Mouse (Mus musculus) testis, adult 2 months (tissue): ENCODE results near the gene Ubox5. TPM values are rescaled to one million over a fixed set of nuclear protein-coding genes. Genes with fewer than 3 reads are reported as not detected.

Experiments used
- H3K27ac ChIP-seq: fragments of 200-500 bp; 2 replicates; pipeline ENCODE4 v1.5.1; 2012; ENCODE audit warnings: low read depth, low read length; ENCODE audit not compliant: control insufficient read depth, insufficient read depth
- H3K27me3 ChIP-seq: fragments of 200-500 bp; 2 replicates; pipeline ENCODE4 v1.6.1; 2012; ENCODE audit warnings: mild to moderate bottlenecking, low read length, moderate library complexity; ENCODE audit not compliant: control insufficient read depth, insufficient read depth
- H3K36me3 ChIP-seq: fragments of 200-500 bp; 2 replicates; pipeline ENCODE4 v1.6.1; 2012; ENCODE audit warnings: mild to moderate bottlenecking, low read length; ENCODE audit not compliant: control insufficient read depth, insufficient read depth
- H3K4me1 ChIP-seq: fragments of 200-500 bp; 2 replicates; pipeline ENCODE4 v1.6.1; 2012; ENCODE audit warnings: low read length; ENCODE audit not compliant: control insufficient read depth, insufficient read depth
- H3K4me3 ChIP-seq: fragments of 200-500 bp; 2 replicates; pipeline ENCODE4 v1.5.1; 2012; ENCODE audit warnings: low read depth, mild to moderate bottlenecking, low read length, moderate library complexity, mixed read lengths; ENCODE audit not compliant: control insufficient read depth
- CTCF ChIP-seq: fragments of 200-500 bp; IDR thresholded peaks from 2 replicates; pipeline ENCODE4 v1.5.1; 2012; ENCODE audit warnings: low read depth, mild to moderate bottlenecking, inconsistent platforms, low read length, moderate library complexity; ENCODE audit not compliant: control insufficient read depth, insufficient read depth, insufficient replicate concordance
- POLR2A ChIP-seq: fragments of 200-500 bp; IDR thresholded peaks from 2 replicates; pipeline ENCODE4 v1.6.1; 2012; ENCODE audit warnings: low read depth, mild to moderate bottlenecking, inconsistent platforms, low read length, moderate library complexity; ENCODE audit not compliant: control insufficient read depth
- polyA plus RNA-seq: library from polyadenylated mRNA; depleted of rRNA; stranded (reverse); fragments of >200 nt; gene quantifications from 2 replicates; pipeline ENCODE4 v1.2.3, GENCODE M21; 2012; rRNA removed

Gene Ubox5
- polyA plus RNA-seq, 1 experiment: 7.7 TPM

GRCm38 (mm10) chr2:130546957-130547356 lies 82.9 kb downstream of the Ubox5 start:
- Histone ChIP-seq H3K36me3 (no peaks in the 10 kb centered on the region; the same call in 1 of the 2 replicates), H3K27me3 (no peaks in the 10 kb centered on the region), H3K4me1 (no peaks in the 10 kb centered on the region), H3K27ac (no peak overlapping the region), H3K4me3 (no peak overlapping the region)
- no peak for TF ChIP-seq CTCF
- TF ChIP-seq POLR2A: no peak

- H3K4me1 ChIP-seq: no peaks in the 10 kb centered on the region
- no peaks in the 10 kb centered on the region for H3K27me3 ChIP-seq
- H3K27ac ChIP-seq: no peak overlapping the region
- H3K4me3 ChIP-seq: no peak overlapping the region
- H3K36me3 ChIP-seq: no peaks in the 10 kb centered on the region; the same call in 1 of the 2 replicates
- no peak for TF ChIP-seq CTCF
- no peak for TF ChIP-seq POLR2A
Measured at GRCm38 (mm10) chr2:130540266-130540665, 89.6 kb downstream of the Ubox5 start.

Other genes starting within 250 kb of the Ubox5 start
- gene Cpxm1, start 232.5 kb downstream of the Ubox5 start, polyA plus RNA-seq: 73.4 and 89.5 TPM in 2 replicates
- gene Gm28372, start 224.8 kb downstream of the Ubox5 start, polyA plus RNA-seq: 0.57 and 0.99 TPM in 2 replicates
- gene 1700020A23Rik, start 224.8 kb downstream of the Ubox5 start, polyA plus RNA-seq: 316 and 321 TPM in 2 replicates
- 251 and 255 TPM in 2 replicates for gene Tmem239, start 223.6 kb downstream of the Ubox5 start, polyA plus RNA-seq
- 45.6 and 55.8 TPM in 2 replicates for gene Vps16, start 205.7 kb downstream of the Ubox5 start, polyA plus RNA-seq
- gene Pced1a, start 205.3 kb downstream of the Ubox5 start, polyA plus RNA-seq: 46.3 and 48.0 TPM in 2 replicates
- gene Ptpra, start 179.8 kb downstream of the Ubox5 start, polyA plus RNA-seq: 11.0 and 11.6 TPM in 2 replicates
- gene Mrps26, start 66.3 kb downstream of the Ubox5 start, polyA plus RNA-seq: 22.4 and 30.2 TPM in 2 replicates
- gene Oxt, start 53.9 kb downstream of the Ubox5 start, polyA plus RNA-seq: not detected in 2 replicates
- not detected in 2 replicates for gene Avp, start 47.5 kb downstream of the Ubox5 start, polyA plus RNA-seq
- gene Fastkd5, start within 50 bp of the Ubox5 start, polyA plus RNA-seq: 1.2 and 1.6 TPM in 2 replicates
- 3.6 and 4.3 TPM in 2 replicates for gene Lzts3, start 12.8 kb upstream of the Ubox5 start, polyA plus RNA-seq
- gene Ddrgk1, start 34.6 kb upstream of the Ubox5 start, polyA plus RNA-seq: 31.0 and 37.0 TPM in 2 replicates
- 26.1 and 26.2 TPM in 2 replicates for gene Itpa, start 37.6 kb upstream of the Ubox5 start, polyA plus RNA-seq
- gene Slc4a11, start 67.5 kb upstream of the Ubox5 start, polyA plus RNA-seq: 1.5 and 1.6 TPM in 2 replicates